Mouse (Mus musculus): Measurements from ENCODE around the gene Tenm4.

DNA sequence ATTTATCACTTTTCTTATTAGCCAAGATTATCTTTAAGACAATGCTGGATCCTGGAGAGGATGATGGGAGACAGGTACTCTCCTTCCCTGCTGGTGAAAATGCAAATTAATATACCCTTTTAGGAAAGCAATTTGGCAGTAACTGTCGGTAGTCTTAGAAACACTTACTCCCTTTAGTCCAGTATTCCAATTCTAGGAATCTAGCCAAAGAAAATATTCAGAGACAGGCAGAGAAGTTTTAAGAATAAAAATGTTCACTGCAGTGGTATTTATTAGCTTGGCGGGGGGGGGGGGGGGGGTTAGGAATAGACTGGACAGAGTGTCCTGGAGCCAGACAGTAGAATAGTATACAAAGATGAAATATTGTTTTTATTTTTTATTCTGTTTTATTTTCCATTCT is 48.3 kb downstream of the Tenm4 start:
- TF ChIP-seq POLR2A (IDR thresholded peaks at IDR 0.05; ENCODE audit: low read depth, low read length) (no peak), EP300 (IDR thresholded peaks at IDR 0.05; ENCODE audit: low read length) (no peak), MXI1 (IDR thresholded peaks at IDR 0.05; ENCODE audit: low read depth, low read length) (no peak), USF1 (IDR thresholded peaks at IDR 0.05; ENCODE audit: low read depth, low read length) (no peak), JUN (IDR thresholded peaks at IDR 0.05; ENCODE audit: insufficient read depth, low read depth, low read length) (no peak), BHLHE40 (IDR thresholded peaks at IDR 0.05; ENCODE audit: low read depth, low read length) (no peak), ZMIZ1 (IDR thresholded peaks at IDR 0.05; ENCODE audit: low read depth, low read length) (no peak)

Measured in CH12.LX (cell line).